Mouse (Mus musculus): ENCODE measurements around the gene Clk3. TPM values are rescaled to one million over a fixed set of nuclear protein-coding genes. Genes with fewer than 3 reads are reported as not detected.
A peak's percentile ranks its signal among the peaks of the same experiment; 100 is the strongest.
"Not testable (repeated sequence)": the region's sequence is repeated elsewhere in the genome, so short reads cannot be mapped to it uniquely, and the experiment has no call there.

Clk3 gene
- polyA plus RNA-seq, 1 experiment from 2014 or later: 105 TPM

- H3K27me3 ChIP-seq: no peaks in the 10 kb centered on the region
- WGBS (ENCODE audit: insufficient replicate concordance): 47% methylated on average over 5 of the region's 5 CpGs
- peaks cover 53% of the 10 kb centered on the region for H3K36me3 ChIP-seq (replicated peaks)
- H3K27ac ChIP-seq (replicated peaks): peak overlapping the region; percentile 75
- no peak overlapping the region for H3K9ac ChIP-seq
- peaks cover 24% of the 10 kb centered on the region for H3K4me1 ChIP-seq (replicated peaks)
- ATAC-seq (ENCODE audit: insufficient read depth): peak; percentile 72
- H3K9me3 ChIP-seq (replicated peaks): no peaks in the 10 kb centered on the region
- H3K4me2 ChIP-seq: no peak overlapping the region
- no peak overlapping the region for H3K4me3 ChIP-seq (replicated peaks)
Observed at GRCm38 (mm10) chr9:57723315-57723715, 42.3 kb downstream of the Clk3 start.

- H3K36me3 ChIP-seq (replicated peaks): peaks cover 52% of the 10 kb centered on the region
- no peak overlapping the region for H3K4me2 ChIP-seq
- no peak overlapping the region for H3K4me3 ChIP-seq (replicated peaks)
- no peak overlapping the region for H3K9ac ChIP-seq
- no peaks in the 10 kb centered on the region for H3K9me3 ChIP-seq (replicated peaks)
- ATAC-seq (ENCODE audit: insufficient read depth): no peak
- peaks cover 24% of the 10 kb centered on the region for H3K4me1 ChIP-seq (replicated peaks)
- H3K27ac ChIP-seq (replicated peaks): peak overlapping the region; percentile 75; the same call in 1 of the 2 replicates
- 66% methylated on average over 1 of the region's 1 CpGs for WGBS (ENCODE audit: insufficient replicate concordance)
- H3K27me3 ChIP-seq: no peaks in the 10 kb centered on the region
Observed at GRCm38 (mm10) chr9:57722371-57722770, 43.3 kb downstream of the Clk3 start.

GRCm38 (mm10) chr9:57720736-57721135, 44.9 kb downstream of the Clk3 start:
- H3K9me3 ChIP-seq (replicated peaks): no peaks in the 10 kb centered on the region
- no peak overlapping the region for H3K27ac ChIP-seq (replicated peaks)
- no peak overlapping the region for H3K4me2 ChIP-seq
- ATAC-seq (ENCODE audit: insufficient read depth): no peak
- H3K4me1 ChIP-seq (replicated peaks): peaks cover 18% of the 10 kb centered on the region
- H3K9ac ChIP-seq: no peak overlapping the region
- H3K4me3 ChIP-seq (replicated peaks): no peak overlapping the region
- WGBS (ENCODE audit: insufficient replicate concordance): 86% methylated on average over 3 of the region's 3 CpGs
- H3K36me3 ChIP-seq (replicated peaks): peaks cover 48% of the 10 kb centered on the region
- no peaks in the 10 kb centered on the region for H3K27me3 ChIP-seq

DNA sequence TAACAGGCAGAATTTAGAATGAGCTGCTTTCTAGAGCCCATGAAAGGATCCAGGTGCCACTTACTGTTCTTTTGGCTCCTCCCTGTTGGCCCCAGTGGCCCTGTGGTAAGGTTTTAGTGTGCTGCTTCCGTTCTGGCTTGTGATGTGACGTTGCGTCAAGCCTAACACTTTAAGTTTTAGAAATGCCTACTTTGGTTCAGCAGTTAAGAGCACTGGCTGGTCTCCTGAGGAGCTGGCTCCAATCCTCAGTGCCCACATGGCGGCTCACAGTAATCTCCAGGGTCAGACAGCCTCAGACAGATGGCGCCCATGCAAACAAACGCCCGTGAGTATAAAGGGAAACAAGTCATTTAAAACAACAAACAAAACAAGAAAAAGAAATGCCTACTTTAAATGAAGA, 47.3 kb downstream of the Clk3 start:
- no peak overlapping the region for H3K9ac ChIP-seq
- H3K27me3 ChIP-seq: no peaks in the 10 kb centered on the region
- H3K4me2 ChIP-seq: no peak overlapping the region
- H3K4me3 ChIP-seq (replicated peaks): no peak overlapping the region
- peaks cover 68% of the 10 kb centered on the region for H3K36me3 ChIP-seq (replicated peaks)
- H3K27ac ChIP-seq (replicated peaks): no peak overlapping the region
- no peak for ATAC-seq (ENCODE audit: insufficient read depth)
- peaks cover 8% of the 10 kb centered on the region for H3K4me1 ChIP-seq (replicated peaks)
- no peaks in the 10 kb centered on the region for H3K9me3 ChIP-seq (replicated peaks)
- WGBS (ENCODE audit: insufficient replicate concordance): 89% methylated on average over 7 of the region's 7 CpGs

GRCm38 (mm10) chr9:57712194-57712593, 53.5 kb downstream of the Clk3 start:
- Histone ChIP-seq H3K4me3 (replicated peaks) (no peak overlapping the region), H3K4me1 (replicated peaks) (peaks cover 24% of the 10 kb centered on the region), H3K9ac (no peak overlapping the region), H3K27ac (replicated peaks) (no peak overlapping the region), H3K27me3 (no peaks in the 10 kb centered on the region), H3K9me3 (replicated peaks) (0 out of 2 replicates have a peak, but pooled peaks cover 5% of the 10 kb centered on the region), H3K36me3 (replicated peaks) (peaks cover 50% of the 10 kb centered on the region), H3K4me2 (no peak overlapping the region)
- WGBS (ENCODE audit: insufficient replicate concordance): 67% methylated on average over 2 of the region's 2 CpGs
- no peak for ATAC-seq (ENCODE audit: insufficient read depth)

DNA sequence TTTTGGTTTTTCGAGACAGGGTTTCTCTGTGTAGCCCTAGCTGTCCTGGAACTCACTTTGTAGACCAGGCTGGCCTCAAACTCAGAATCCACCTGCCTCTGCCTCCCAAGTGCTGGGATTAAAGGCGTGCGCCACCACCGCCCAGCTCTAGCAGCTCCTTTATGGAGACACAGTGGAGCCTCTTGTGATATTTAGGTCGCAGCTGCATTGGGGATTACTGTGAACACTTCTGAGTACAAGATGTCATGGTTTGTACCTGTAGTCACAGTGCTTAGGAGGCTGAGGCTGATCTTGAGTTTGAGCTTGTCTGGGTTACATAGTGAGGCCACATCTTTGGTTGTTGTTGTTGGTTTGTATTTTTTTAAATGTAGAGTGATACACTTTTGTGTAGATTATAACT, 55.4 kb downstream of the Clk3 start:
- not testable (repeated sequence) for H3K9ac ChIP-seq; H3K9me3 ChIP-seq (replicated peaks); H3K4me2 ChIP-seq; H3K4me3 ChIP-seq (replicated peaks); H3K27ac ChIP-seq (replicated peaks); ATAC-seq (ENCODE audit: insufficient read depth); H3K27me3 ChIP-seq
- 81% methylated on average over 5 of the region's 5 CpGs for WGBS (ENCODE audit: insufficient replicate concordance)
- H3K4me1 ChIP-seq (replicated peaks): peaks cover 24% of the 10 kb centered on the region
- peaks cover 34% of the 10 kb centered on the region for H3K36me3 ChIP-seq (replicated peaks)

GRCm38 (mm10) chr9:57708720-57709274, 56.9 kb downstream of the Clk3 start:
- peaks cover 19% of the 10 kb centered on the region for H3K36me3 ChIP-seq (replicated peaks)
- under 1% methylated on average over 39 of the region's 39 CpGs for WGBS (ENCODE audit: insufficient replicate concordance)

DNA sequence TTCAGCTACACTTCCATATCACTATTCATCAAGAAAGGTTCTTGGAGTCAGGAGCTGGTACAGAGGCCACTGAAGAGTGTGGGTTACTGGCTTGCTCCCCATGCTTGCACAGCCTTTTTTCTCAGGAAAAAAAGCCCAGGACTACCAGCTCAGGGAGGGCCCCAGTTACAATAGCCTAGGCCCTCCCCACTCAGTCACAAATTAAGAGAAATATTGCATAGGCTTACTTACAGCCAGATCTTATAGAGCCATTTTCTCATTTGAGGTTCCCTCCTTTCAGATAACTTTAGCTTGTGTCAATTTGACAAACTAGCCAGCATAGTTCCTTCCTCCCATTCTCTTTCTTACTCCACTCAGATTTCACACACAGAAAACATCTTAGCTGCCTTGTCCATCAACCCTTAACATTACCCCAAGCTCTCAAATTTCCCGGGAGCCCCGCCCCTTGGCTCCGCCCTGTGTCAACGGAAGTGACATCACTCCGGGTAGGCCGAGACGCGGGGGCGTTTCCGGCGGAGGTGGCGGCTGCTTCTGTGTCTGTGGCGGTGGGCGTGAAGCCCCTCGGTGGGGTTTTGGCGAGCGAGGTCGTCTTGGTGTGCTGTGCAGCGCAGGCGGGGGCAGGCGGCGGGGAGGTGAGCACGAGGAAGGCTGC, 57.5 kb downstream of the Clk3 start, which contains the start of gene Edc3:
Gene Edc3 (plus strand): TSS at position 473 of the 652 bp plus-strand sequence.
- H3K27ac ChIP-seq (replicated peaks): peak within 1 kb of the TSS; percentile 80
- H3K4me1 ChIP-seq (replicated peaks): peaks cover 24% of the 10 kb centered on the region
- H3K4me3 ChIP-seq (replicated peaks): peak within 1 kb of the TSS; percentile 82
- ATAC-seq (ENCODE audit: insufficient read depth): peak; percentile 81
- H3K9me3 ChIP-seq (replicated peaks): 0 out of 2 replicates have a peak, but pooled peaks cover 5% of the 10 kb centered on the region
- H3K4me2 ChIP-seq: peak within 1 kb of the TSS; percentile 81
- WGBS (ENCODE audit: insufficient replicate concordance): under 1% methylated on average over 23 of the region's 23 CpGs
- peaks cover 14% of the 10 kb centered on the region for H3K36me3 ChIP-seq (replicated peaks)
- peak within 1 kb of the TSS; percentile 79 for H3K9ac ChIP-seq
- no peaks in the 10 kb centered on the region for H3K27me3 ChIP-seq

More at GRCm38 (mm10) chr9:57708720-57709274, 56.9 kb downstream of the Clk3 start:
- Histone ChIP-seq H3K27me3 (no peaks in the 10 kb centered on the region), H3K9me3 (replicated peaks) (0 out of 2 replicates have a peak, but pooled peaks cover 5% of the 10 kb centered on the region), H3K9ac (peak overlapping the region; percentile 79), H3K4me1 (replicated peaks) (peaks cover 24% of the 10 kb centered on the region), H3K27ac (replicated peaks) (peak overlapping the region; percentile 80), H3K4me3 (replicated peaks) (peak overlapping the region; percentile 82), H3K4me2 (peak overlapping the region; percentile 81)
- peak; percentile 79 for ATAC-seq (ENCODE audit: insufficient read depth)

DNA sequence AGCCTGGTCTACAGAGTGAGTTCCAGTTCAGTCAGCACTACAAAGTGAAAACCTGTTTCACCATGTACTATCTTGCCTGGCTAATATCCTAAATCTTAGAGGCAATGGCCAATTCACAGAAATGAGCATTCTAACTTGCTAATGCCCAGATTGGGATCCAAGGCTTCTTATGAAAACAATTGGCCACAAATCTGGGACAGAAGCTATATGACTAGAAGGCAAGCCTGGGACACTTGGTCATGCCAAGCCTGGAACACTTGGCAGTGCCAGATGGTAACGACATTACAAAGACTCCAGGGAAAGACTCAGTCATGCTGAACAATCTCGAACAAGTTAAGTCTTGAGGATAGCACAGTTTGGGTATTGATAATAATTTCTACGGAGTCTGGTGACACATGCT, 59.2 kb downstream of the Clk3 start:
- Histone ChIP-seq H3K9me3 (replicated peaks) (0 out of 2 replicates have a peak, but pooled peaks cover 5% of the 10 kb centered on the region), H3K4me2 (no peak overlapping the region), H3K4me1 (replicated peaks) (peaks cover 24% of the 10 kb centered on the region), H3K27ac (replicated peaks) (no peak overlapping the region), H3K9ac (no peak overlapping the region), H3K36me3 (replicated peaks) (no peaks in the 10 kb centered on the region), H3K27me3 (no peaks in the 10 kb centered on the region), H3K4me3 (replicated peaks) (no peak overlapping the region)
- ATAC-seq (ENCODE audit: insufficient read depth): no peak
- WGBS (ENCODE audit: insufficient replicate concordance): 76% methylated on average over 3 of the region's 3 CpGs

Measured in liver, embryonic 15.5 days (tissue).